Comparison of ENCODE assay signal across 1 mouse cellular context in genomic region chr5:115278053-115278452, GRCm38 (mm10).
TF ChIP-seq lines count a peak whose summit lies in the region.

No protein-coding gene starts in this region.

TF ChIP-seq in MEL, 35 proteins besides CTCF, POLR2A, EP300 and RAD21 (continued from another document):
- TF ChIP-seq TBP (IDR thresholded peaks at IDR 0.05; ENCODE audit: low read depth, low read length) = peak; percentile 95
- TF ChIP-seq JUND (IDR thresholded peaks at IDR 0.05; ENCODE audit: low read depth, low read length) = no peak
- TF ChIP-seq NRF1 (IDR thresholded peaks at IDR 0.05; ENCODE audit: insufficient read depth, low read depth, low read length, poor library complexity, severe bottlenecking) = 0 out of 2 replicates have a peak, but pooled peaks have one; percentile 14
